Mouse (Mus musculus): ENCODE measurements at regions not wholly inside any gene's neighbourhood (a gene's known extent, or its start where the extent isn't known, plus 50 kb on each side); places are given as distances from the start of the nearest gene placed in this dataset.

- TF ChIP-seq CTCF (IDR thresholded peaks at IDR 0.05; ENCODE audit: control insufficient read depth, insufficient read depth, low read length) (no peak), POLR2A (IDR thresholded peaks at IDR 0.05; ENCODE audit: borderline replicate concordance, control insufficient read depth, low read depth, low read length) (no peak)
These were observed 69.1 kb upstream of the Kazn start for GRCm38 (mm10) chr4:142308271-142308670.
